Mouse (Mus musculus) heart, adult 2 months (tissue): ENCODE results near the gene Dusp12.

Source experiments
- CTCF ChIP-seq: fragments of 200-600 bp; IDR thresholded peaks from 2 replicates; pipeline ENCODE4 v1.8.1; 2022; ENCODE audit warnings: antibody characterized with exemption, mild to moderate bottlenecking, moderate library complexity
- EP300 ChIP-seq: fragments of 200-500 bp; IDR thresholded peaks from 2 replicates; pipeline ENCODE4 v1.6.1; 2011; ENCODE audit warnings: low read depth, low read length, control low read depth; ENCODE audit not compliant: insufficient read depth
- POLR2A ChIP-seq: fragments of 200-500 bp; IDR thresholded peaks from 2 replicates; pipeline ENCODE4 v1.6.1; 2011; ENCODE audit warnings: mild to moderate bottlenecking, low read depth, low read length, control low read depth; ENCODE audit not compliant: insufficient read depth

- TF ChIP-seq CTCF (no peak), POLR2A (no peak), EP300 (no peak)
These were observed 50.6 kb downstream of the Dusp12 start for GRCm38 (mm10) chr1:170834756-170835155.
